Mouse (Mus musculus) spleen, embryonic (tissue): ENCODE data around the gene Lrrc73.

Source experiments
- CTCF ChIA-PET: fragments of 350-600 bp; sonication (Branson Sonifier 250); formaldehyde crosslinking; loops from one replicate; lab custom pipeline; 2022; lab: Charles Lee

The Lrrc73 gene

DNA sequence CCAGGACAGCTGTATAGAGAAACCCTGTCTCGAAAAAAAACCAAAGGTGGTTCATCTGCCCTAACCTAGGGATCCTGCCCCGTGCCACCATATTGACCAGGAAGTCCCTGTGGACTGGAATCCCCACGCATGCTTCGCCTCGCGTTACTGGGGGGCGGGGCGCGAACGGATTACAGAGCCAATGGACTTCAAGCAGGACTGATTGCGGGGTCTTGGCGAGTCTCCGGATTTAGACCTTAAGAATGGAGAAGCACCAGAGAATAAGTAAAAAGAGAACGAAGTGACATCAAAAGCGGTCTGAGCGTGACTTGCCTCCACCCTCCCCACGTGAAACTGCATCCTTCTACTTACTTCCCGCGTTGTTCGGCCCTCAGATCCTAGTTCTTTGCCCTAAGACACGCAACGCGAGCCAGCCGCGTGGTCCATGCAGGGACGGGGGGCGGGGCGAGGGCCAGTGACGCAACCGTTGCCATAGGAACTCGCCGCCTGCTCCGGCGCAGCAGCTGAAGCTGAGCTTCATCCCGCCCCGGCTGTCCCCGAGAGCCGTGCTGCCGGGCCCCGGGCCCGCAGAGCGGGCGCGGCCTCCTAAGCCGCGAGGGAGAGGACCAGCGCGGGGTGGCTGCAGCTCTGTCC, at the start of gene Lrrc73:
TSS of gene Lrrc73 (plus strand) at position 80 of the 633 bp plus-strand sequence.
- CTCF ChIA-PET, result interaction anchor here (0.6 kb wide), 1 partner anchor 360 kb away, joined by 3 read pairs; no protein-coding TSS in a partner anchor

DNA sequence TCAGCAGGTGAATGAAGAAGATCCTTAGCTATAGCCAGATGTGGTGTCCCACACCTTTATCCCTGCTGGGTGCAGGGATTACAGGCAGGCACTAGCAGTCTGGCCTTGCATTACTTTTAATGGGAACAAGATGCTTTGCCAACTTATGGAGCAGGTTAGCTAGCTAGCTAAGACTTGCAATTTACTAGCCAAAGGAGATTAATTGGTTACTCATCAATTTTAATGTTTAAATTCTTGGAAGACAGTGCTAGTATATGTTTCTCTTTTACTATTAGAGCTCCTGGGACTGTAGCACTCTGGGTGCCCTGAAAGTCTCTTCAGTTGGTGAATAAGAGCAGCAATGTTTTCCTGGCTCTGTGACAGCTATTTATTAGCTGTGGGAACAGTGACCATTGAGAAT, 46.7 kb upstream of the Lrrc73 start:
- CTCF ChIA-PET, result no interaction called here

DNA sequence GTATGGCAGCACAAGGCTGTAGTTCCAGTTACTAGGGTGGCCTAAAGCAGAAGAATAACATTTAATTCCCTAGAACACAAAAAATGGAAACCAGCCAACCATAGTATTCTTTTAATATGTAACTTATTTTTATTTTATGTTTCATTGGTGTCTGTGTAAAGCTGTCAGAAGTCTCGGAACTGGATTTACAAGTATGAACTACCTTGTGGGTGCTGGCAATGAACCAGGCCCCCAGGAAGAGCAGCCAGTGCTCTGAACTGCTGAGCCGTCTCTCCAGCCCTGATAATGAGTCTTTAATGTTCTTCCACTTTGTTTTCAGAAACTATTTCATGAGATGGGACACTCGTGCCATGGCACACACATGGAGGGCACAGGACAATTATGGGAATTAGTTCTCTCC, 42.8 kb upstream of the Lrrc73 start:
- CTCF ChIA-PET, result no interaction called here

DNA sequence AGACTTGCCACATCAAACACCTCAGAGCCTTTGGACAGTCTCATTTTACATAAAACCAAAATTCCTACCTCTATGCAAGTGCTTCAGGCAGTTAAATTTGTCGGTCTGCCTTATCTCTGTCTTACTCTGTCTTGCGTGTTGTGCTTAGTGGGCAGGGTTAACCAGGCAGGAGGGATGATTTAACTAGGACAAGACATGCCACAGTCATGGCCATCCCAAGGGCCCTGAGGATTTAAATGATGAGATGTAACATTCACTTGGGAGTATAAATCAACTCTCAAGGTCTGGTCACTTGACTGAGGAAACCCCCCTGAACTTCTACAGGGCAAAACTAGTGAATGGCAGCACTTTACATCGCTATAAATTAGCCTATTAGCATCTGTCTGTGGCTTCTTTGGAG, 31.7 kb upstream of the Lrrc73 start:
- CTCF ChIA-PET, result no interaction called here

DNA sequence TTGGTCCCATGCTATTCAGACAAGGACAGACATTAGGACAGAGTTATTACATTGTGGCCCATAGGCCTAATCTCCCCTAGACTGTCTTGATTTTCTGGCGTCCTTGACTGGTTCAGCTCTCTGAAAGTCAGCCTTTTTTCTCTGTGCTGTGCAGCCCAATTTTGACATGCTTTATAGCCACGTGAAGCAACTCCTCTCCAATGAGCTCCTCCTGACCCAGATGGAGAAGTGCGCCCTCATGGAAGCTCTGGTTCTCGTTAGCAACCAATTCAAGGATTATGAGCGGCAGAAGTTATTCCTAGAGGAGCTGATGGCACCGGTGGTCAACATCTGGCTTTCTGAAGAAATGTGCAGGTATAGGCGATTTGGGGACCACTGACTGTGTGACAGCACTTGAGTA, 25.8 kb upstream of the Lrrc73 start:
- CTCF ChIA-PET, result no interaction called here

DNA sequence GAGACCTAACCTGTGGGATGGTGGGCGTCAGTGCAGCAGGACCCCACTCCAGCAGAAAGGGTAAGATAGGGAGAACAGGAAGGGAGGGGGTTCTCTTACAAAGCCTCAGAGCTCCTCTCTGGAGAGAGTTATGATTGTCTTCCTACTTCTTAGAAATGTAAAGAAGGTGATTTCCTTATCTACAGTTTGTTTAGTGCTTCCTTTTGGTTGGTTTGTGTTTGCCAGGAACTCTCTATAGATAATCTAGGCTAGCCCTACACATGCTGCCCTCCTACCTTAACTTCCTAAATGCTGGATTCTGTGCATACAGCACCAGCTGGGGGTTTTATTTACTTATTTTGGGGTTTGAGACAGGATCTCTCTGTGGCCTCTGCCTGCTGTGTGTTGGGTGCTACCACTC, 17.3 kb upstream of the Lrrc73 start:
- CTCF ChIA-PET, result no interaction called here

DNA sequence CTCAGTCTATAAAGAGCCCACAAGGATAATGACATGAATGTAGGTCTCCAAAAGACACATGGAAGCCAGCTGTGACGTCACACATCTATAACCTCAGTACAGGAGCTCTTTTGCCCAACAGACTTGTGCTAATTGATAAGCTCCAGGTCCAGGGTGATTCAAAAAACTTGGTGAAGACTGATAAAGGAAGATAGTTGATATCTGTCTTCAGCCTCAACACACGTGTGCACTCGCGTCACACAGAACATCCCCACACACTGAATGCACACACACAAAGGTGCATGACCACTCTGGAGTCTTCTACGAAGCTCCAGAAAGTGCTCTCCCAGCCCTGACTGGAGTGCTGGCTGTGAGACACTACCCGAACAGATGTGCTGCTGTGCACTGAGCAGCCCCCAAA, 16.3 kb upstream of the Lrrc73 start:
- CTCF ChIA-PET, result interaction anchor here (0.6 kb wide), 1 partner anchor 1127 kb away, joined by 7 read pairs; no protein-coding TSS in a partner anchor

DNA sequence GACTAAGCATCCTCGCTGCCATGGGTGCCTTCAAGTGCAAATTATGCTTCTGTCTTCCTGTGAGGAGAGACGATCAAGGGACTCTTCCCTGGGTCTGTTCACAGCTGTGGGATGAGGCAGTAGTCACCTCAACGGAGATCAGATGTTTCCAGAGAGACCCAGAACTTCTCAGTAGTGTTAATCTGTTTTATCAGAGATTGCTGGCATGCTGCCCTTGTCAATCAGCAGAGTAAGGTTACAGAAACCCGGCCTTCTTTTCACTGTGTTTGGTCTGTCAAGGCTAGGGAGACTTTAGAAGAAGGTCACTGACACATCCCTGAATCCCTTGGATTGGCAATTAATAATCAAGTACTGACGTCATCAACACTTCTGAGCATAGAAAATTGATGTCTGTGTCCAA, 15.9 kb upstream of the Lrrc73 start:
- CTCF ChIA-PET, result interaction anchor here (0.6 kb wide), 1 partner anchor 134 kb away, joined by 11 read pairs; no protein-coding TSS in a partner anchor

DNA sequence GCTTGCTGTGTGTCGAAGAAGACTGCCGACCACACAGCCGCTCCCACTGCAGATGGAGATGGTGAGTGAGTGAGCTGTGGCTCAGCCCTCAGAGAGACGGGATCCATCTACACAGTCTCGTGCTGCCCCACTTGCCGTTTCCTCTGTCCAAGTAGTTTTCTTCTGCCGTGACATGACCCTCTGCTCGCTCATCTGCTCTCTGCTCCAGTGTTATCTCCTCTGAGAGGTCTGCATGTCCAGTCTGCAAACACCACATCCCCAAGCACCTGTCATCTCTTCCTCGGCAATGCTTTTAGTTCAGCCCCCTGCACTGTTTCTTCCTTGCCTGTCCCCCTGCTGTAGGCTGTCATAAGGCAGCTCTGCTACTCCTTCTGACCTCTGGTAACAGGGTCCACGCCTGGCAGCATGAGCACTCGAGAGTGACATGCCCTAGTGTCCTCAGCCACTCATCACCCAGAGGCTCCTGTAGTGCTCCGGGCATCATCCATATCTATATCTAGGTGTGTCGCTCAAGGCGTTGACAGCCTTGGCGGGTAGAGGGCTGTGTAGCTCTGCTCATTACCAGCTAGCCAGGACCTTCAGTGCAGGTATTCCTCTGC, 13.7 kb upstream of the Lrrc73 start:
- CTCF ChIA-PET, result no interaction called here

DNA sequence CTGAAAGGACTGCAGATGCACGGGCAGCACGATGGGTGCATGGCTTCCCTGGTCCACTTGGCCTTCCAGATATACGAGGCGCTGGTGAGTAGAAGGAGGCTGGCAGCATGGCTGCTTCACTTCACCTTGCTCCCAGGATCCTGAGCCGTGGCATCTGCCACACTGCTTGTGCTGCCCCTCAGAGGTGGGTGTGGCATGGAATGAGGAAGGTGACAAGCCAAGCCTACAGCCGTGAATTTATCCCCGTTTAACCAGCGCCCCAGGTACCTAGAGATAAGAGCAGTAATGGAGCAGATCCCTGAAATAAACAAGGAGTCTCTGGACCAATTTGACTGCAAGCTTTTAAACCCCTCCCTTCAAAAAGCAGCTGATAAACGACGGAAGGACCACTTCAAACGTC, 11.9 kb upstream of the Lrrc73 start:
- CTCF ChIA-PET, result no interaction called here

DNA sequence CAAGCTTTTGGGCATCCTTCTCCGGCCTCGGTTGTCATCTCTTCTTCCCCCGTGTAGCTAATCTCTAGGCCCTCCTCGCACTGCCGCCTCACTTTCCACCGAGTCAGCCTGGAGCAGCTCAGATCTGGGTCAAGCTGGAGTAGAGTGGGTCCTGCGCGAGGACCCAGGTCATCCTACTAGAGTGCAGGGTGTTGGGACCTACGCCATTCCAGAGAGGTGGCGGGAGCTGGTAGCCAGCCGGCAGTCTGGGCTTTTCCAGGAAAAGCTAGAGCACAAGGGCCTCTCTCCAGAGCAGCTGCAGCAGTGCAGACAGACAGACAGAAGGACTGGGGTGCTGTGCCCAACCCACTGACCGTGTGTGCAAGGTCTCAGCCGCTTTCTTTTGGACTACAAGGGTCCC, 11.1 kb upstream of the Lrrc73 start:
- CTCF ChIA-PET, result no interaction called here

DNA sequence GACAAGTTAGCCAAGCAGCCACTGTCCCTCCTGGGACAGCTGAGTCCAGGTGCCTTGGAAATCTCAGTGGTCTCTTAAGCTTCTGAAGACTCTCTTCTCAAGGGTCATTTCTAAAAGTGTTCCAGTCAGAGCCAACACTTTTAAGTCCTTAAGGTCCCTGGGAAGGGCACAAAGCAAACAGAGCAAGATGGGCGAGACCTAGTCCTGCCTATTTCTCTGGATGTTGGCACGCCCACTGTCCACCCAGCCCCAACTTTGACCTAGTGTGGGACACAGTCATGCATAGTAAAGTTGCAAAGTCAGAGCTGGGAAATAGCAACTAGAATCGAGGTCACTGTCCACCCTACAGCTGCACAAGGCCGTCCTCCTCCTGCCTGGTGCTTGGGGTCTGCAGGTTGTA, 10.3 kb upstream of the Lrrc73 start:
- CTCF ChIA-PET, result no interaction called here

DNA sequence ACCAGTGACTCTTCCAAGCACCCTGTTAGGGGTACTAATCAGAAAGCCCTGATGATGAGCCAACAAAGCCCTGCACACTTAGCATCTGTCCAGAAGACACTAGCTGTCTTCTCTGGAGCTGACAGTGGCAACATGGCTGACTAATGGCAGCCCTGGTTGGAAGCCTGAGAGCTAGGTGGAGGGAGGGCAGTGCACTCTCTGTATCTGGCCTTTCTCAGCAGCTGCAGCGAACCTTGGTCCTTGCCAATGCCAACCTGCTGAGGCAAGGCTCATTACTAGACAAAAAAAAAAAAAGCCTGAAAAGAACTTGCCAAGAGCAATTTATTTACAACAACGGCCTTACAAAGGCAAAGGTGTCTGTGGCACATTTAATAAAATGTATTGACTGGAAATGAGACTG, 9.7 kb upstream of the Lrrc73 start:
- CTCF ChIA-PET, result no interaction called here

DNA sequence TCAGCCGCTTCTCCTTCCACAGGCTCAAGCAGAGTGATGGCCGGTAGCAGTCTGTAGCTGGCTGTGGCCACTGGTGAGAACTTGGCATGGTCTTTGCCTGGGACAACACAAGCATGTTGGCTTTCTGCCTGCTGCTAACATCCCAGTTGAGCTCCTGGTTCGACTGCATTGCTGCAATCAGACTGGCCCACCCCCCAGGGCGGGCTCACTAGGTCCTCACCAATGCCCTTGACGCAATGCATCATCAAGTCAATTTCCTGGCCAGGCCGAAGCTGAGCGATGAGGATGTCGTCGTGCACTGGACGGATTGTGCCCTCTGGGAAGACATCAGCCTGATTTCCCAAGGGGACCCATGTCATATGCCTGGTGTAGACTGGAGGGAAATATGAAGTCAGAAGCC, 8.8 kb upstream of the Lrrc73 start:
- CTCF ChIA-PET, result no interaction called here

DNA sequence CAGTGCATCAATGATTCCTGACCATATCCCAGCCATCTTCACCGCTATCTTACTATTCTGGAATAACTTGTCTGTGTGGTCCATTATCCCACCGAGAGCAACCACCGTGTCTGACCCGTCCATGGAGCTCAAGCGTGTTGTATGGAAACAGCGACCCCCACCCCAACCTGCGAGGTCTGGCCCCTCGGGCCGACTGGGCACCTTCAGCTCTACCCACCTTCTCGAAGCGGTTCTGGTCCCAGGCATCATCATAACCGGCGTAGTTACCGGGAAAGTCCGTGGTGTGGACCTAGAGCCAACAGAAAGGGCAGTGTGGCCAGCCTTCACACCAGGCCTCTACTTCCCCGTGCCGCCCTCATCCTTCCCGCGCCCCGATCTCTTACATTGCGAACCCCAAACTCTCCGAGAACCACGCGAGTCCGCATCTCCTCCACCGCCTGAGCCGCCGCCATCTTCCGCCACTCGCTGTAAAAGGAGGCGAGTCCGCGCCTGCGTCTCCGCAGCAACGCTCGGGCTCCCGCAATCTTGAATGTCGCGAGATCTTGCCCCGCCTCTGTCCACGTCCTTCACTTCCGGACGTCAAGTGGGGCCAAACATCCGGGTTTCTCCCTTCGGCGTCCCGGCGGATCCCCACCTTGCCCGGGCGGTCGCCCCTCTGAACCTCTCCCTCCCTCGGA, 5.7 kb upstream of the Lrrc73 start, which contains the start of the genes Polr1c and Yipf3:
TSS of gene Polr1c (minus strand) at position 543 of the 677 bp plus-strand sequence.
TSS of gene Yipf3 (plus strand) at position 569 of the 677 bp plus-strand sequence.
- CTCF ChIA-PET, result interaction anchor here (0.6 kb wide), 1 partner anchor 695 kb away, joined by 10 read pairs; no protein-coding TSS in a partner anchor

DNA sequence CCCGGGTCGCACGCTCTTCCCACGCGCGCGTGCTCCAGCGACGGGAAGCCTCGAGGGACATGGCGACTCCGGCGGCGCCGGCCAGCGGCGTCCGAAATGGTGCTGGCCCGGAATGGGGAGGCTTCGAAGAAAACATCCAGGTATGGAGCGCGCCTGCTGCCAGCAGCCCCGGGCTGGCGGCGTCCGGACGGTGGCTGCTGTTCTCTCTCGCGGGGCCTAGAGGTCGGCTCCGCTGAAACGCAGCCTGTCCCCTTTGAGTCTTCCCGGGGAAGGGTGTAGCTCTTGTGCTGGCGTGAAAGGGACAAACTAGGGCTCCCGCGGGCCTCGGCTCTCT, 5.2 kb upstream of the Lrrc73 start:
- CTCF ChIA-PET, result no interaction called here

DNA sequence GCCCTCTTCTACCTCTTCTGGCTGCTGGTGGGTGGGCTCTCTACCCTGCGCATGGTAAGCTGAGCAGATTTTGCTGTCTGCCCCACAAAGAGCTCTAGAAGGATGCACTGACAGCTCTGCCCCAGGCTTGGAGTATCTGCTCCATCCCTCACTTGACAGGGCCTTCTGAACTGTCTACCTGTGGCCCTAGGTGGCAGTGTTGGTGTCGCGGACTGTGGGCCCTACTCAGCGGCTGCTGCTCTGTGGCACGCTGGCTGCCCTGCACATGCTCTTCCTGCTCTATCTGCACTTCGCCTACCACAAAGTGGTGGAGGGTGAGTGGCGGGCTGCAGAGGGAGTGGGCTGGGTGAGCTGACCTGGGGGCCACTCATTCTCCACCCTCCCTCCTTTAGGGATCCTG, 2.2 kb upstream of the Lrrc73 start:
- CTCF ChIA-PET, result no interaction called here

DNA sequence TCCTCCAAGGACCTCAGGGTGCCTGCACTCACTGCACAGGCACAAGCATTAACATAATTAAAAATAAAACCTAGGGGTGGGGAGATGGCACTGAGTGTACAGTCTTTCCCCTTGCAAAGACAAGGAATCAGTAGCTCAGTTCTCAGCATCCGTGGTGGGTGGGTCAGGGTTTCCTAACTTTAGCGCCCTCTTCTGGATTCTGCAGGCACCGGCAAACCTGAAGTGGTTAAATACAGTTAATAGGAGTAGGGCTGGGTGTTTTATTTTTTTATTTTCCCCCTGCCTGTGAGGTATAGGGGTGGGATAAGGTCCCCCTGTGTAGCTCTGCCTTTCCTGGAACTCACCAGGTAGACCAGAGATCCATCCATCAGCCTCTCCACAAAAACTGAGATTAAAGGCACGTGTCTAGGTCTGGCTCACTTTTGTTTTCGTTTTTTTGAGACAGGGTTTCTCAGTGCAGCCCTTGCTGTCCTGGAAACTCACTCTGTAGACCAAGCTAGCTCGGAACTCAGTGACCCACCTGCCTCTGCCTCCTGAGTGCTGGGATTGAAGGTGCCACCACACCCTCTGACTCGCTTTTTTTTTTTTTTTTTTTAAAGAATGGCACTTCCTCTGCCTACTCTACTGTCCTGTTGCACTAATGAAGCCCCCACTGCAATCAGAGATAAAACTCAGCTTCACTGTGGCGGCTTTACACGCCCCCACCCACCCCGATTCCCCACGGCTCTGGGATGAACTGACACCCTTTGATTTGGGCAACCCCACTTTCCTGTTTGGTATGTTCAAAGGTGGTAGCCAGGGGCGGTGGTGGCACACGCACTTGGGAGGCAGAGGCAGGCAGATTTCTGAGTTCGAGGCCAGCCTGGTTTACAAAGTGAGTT, 520 bp upstream of the Lrrc73 start:
- CTCF ChIA-PET, result interaction anchor here (0.6 to 0.7 kb wide), 3 partner anchors 13 to 595 kb away, joined by 3 to 4 read pairs (median 3); no protein-coding TSS in a partner anchor

DNA sequence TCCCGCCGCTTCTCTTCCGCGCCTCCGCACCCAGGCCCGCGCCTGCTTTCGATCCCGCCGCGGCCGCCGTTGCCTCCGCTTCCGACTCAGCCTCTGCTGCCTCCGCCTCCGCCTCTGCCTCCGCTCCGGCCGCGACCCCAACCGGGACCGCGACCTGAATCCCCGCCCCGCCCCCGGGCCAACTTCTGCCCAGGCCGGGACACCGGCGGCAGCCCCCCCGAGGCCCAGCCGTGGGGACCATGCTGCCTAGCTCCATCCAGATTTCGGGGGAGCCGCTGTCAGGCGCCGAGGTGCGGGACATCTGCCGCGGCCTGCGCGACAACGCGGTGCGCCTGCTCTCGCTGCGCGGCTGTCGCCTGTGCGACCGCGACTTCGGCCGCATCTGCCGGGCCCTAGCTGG, 775 bp downstream of the Lrrc73 start:
- CTCF ChIA-PET, result no interaction called here

DNA sequence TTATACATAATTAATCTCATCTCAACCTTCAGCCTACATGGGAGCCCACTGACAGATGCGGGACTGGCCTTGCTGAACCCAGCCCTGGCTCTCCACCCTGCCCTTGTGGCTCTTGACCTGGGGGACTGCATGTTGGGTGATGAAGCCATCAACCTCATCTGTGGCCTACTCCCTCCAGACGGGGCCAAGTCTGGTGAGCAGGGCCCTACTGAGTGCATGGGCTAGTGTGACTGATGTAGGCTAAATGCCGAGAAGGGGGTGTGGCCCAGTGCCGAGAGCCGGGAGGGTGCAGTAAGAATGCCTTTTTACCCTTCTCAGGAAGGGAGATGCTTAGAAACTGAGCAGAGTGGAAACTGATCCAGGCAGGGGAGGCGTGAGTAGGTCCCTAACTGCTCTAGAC, 1.8 kb downstream of the Lrrc73 start:
- CTCF ChIA-PET, result no interaction called here

DNA sequence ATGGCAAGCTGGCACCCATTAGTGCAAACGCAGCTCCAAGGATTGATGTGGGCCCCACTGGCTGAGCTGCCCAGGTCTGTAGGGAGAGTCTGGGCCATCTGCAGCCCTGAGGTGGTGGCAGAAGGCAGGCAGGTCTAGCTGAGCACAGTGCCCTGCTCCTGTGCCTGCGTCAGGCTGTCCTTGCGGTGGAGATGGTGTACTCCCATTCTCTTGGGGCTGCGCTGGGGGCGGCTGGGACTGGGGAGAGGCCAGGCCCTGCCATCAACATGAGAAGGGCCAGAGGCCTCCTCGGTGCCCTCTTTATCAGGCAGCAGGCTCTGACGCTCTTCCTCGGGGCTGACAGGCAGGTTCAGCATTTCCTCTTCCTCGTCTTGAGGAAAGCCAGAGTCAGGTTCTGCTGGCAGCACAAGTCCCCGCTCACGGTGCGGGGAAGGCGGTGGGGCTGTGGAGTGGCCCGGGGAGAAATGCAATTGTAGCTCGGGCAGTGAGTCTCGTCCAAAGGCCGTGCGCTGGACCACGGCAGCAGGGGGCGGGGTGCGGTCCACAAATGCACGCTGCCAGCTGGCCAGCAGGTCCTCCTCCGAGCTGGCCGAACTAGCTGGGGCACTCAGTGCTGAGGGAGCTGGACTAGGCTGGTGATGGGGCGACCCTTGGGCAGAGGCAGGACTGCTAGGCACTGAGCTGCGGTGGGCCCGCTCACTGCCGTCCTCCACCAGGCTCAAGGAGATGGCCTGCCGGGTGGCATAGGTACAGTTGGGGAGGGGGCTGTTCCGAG, 5.1 kb downstream of the Lrrc73 start:
- CTCF ChIA-PET, result no interaction called here
